14 mouse cellular contexts compared by ENCODE assay signal in genomic region chr7:112121866-112122500, GRCm38 (mm10). TPM values are rescaled to one million over a fixed set of nuclear protein-coding genes. Genes with fewer than 3 reads are reported as not detected.
A peak's percentile ranks its signal among the peaks of the same experiment; 100 is the strongest.
DNase-seq lines count a peak whose midpoint lies in the region; ATAC-seq and TF ChIP-seq lines count a peak whose summit lies in the region.
"Had no signal": no experiment of that assay in that cellular context is flagged by ENCODE, and none has a peak within 500 bp of the region (broad histone marks: within the 10 kb centered on the region; RNA-seq: fewer than 3 reads in every experiment).

No protein-coding gene starts in this region.

- H3K9ac ChIP-seq in hindbrain, postnatal 0 days (replicated peaks; ENCODE audit: low read length), result no peak overlapping the region
- H3K9ac ChIP-seq: heart, embryonic 15.5 days; intestine, embryonic 15.5 days; liver, embryonic 12.5 days had no signal

- peak overlapping the region; percentile 69 for H3K27ac ChIP-seq in hindbrain, embryonic 10.5 days
- no peak overlapping the region for H3K27ac ChIP-seq in hindbrain, postnatal 0 days
- H3K27ac ChIP-seq in limb, embryonic 10.5 days, result peak overlapping the region; percentile 83
- H3K27ac ChIP-seq: heart, embryonic 15.5 days; intestine, embryonic 15.5 days; liver, embryonic 12.5 days had no signal

- H3K9me3 ChIP-seq in hindbrain, embryonic 10.5 days, result no peaks in the 10 kb centered on the region
- H3K9me3 ChIP-seq in hindbrain, postnatal 0 days (ENCODE audit: low read length), result no peaks in the 10 kb centered on the region
- H3K9me3 ChIP-seq in limb, embryonic 10.5 days (replicated peaks), result no peaks in the 10 kb centered on the region
- H3K9me3 ChIP-seq: G1E; heart, embryonic 15.5 days; intestine, embryonic 15.5 days; liver, embryonic 12.5 days had no signal

- DNase-seq in adrenal gland, adult 2 months, result peak; percentile 57
- no peak for DNase-seq in adrenal gland, postnatal 4 days (ENCODE audit: low spot score in 2 of 2)
- no peak for DNase-seq in hindbrain, embryonic 10.5 days (ENCODE audit: low spot score)
- no peak for DNase-seq in hindbrain, postnatal 0 days (ENCODE audit: low spot score)
- DNase-seq in cerebellum, postnatal 25 days, result peak; percentile 88 to 89
- peak; percentile 60 for DNase-seq in limb, embryonic 10.5 days (ENCODE audit: low spot score)
- no peak for DNase-seq in kidney, adult 9 months
- DNase-seq in thymus, adult 18-20 months, result no peak
- DNase-seq: right cerebral cortex, adult 18-20 months had no signal

- WGBS in hindbrain, embryonic 10.5 days, result 74% methylated on average over 11 of the region's 11 CpGs
- 74% methylated on average over 11 of the region's 11 CpGs for WGBS in hindbrain, postnatal 0 days
- WGBS in limb, embryonic 10.5 days, result 62% methylated on average over 11 of the region's 11 CpGs

- H3K4me3 ChIP-seq in hindbrain, embryonic 10.5 days, result no peak overlapping the region
- no peak overlapping the region for H3K4me3 ChIP-seq in hindbrain, postnatal 0 days (ENCODE audit: low read length)
- 0 out of 2 replicates have a peak overlapping the region, but pooled peaks have one; percentile 6 for H3K4me3 ChIP-seq in limb, embryonic 10.5 days
- H3K4me3 ChIP-seq: erythroblast, embryonic 14.5 days; heart, embryonic 15.5 days; intestine, embryonic 15.5 days; liver, embryonic 12.5 days had no signal

- no peak for TF ChIP-seq CTCF in hindbrain, postnatal 0 days (IDR thresholded peaks at IDR 0.05; ENCODE audit: low read depth)

- H3K27me3 ChIP-seq in hindbrain, embryonic 10.5 days (ENCODE audit: insufficient read depth, poor library complexity, severe bottlenecking), result no peaks in the 10 kb centered on the region
- H3K27me3 ChIP-seq in hindbrain, postnatal 0 days (ENCODE audit: insufficient read depth, low read length), result no peaks in the 10 kb centered on the region
- H3K27me3 ChIP-seq in limb, embryonic 10.5 days (ENCODE audit: low read depth, poor library complexity, severe bottlenecking), result no peaks in the 10 kb centered on the region
- H3K27me3 ChIP-seq: heart, embryonic 15.5 days; intestine, embryonic 15.5 days; liver, embryonic 12.5 days had no signal

- peaks cover 34% of the 10 kb centered on the region for H3K4me1 ChIP-seq in hindbrain, embryonic 10.5 days (replicated peaks)
- peaks cover 6% of the 10 kb centered on the region; the same call in 1 of the 2 replicates for H3K4me1 ChIP-seq in hindbrain, postnatal 0 days (ENCODE audit: insufficient read depth, low read length)
- peaks cover 55% of the 10 kb centered on the region for H3K4me1 ChIP-seq in limb, embryonic 10.5 days
- H3K4me1 ChIP-seq: intestine, embryonic 15.5 days; liver, embryonic 12.5 days had no signal

- ATAC-seq in hindbrain, postnatal 0 days, result no peak
- ATAC-seq: intestine, embryonic 15.5 days; liver, embryonic 12.5 days had no signal

- H3K4me2 ChIP-seq in hindbrain, postnatal 0 days (ENCODE audit: low read depth, low read length), result no peak overlapping the region
- H3K4me2 ChIP-seq: heart, embryonic 15.5 days; intestine, embryonic 15.5 days; liver, embryonic 12.5 days had no signal

- H3K36me3 ChIP-seq in hindbrain, embryonic 10.5 days, result no peaks in the 10 kb centered on the region
- no peaks in the 10 kb centered on the region for H3K36me3 ChIP-seq in hindbrain, postnatal 0 days (ENCODE audit: insufficient read depth, low read length)
- no peaks in the 10 kb centered on the region for H3K36me3 ChIP-seq in limb, embryonic 10.5 days
- H3K36me3 ChIP-seq: G1E; heart, embryonic 15.5 days; intestine, embryonic 15.5 days; liver, embryonic 12.5 days had no signal

RNA-seq across cellular contexts. Expression of gene Dkk3, which starts 36.9 kb away (rescaled TPM):
- 10 to 100 TPM; 18.9 to 21.6 TPM for total RNA-seq in adrenal gland, adult 2 months (2021)
- polyA plus RNA-seq in adrenal gland, adult 2 months (2012; rRNA removed), result 13.1 and 14.2 TPM in 2 replicates
- 10 to 100 TPM; 17.3 to 17.7 TPM for total RNA-seq in adrenal gland, postnatal 4 days (2021)
- 7.3 and 9.0 TPM in 2 replicates for polyA plus RNA-seq in hindbrain, embryonic 10.5 days (2016; fragmentation: Nextera tagmentation; extraction: Ambion mirVana)
- 33.2 and 42.0 TPM in 2 replicates for total RNA-seq in hindbrain, postnatal 0 days (2014; rRNA removed)
- polyA plus RNA-seq in hindbrain, postnatal 0 days (2015; fragmentation: Nextera tagmentation; extraction: Ambion mirVana), result 48.2 and 49.6 TPM in 2 replicates
- 4.9 and 6.3 TPM in 2 replicates for polyA plus RNA-seq in limb, embryonic 10.5 days (2016; fragmentation: Nextera tagmentation; extraction: Ambion mirVana)
- polyA plus RNA-seq: erythroblast, embryonic 14.5 days; G1E had no signal

Comparison
In these comparisons a context has a peak if more than half of its experiments do, and no peak if none do; other contexts are left out.
1. DNase-seq: peak in adrenal gland, adult 2 months (single experiment), cerebellum, postnatal 25 days (2 of 2) and limb, embryonic 10.5 days (single experiment); none in adrenal gland, postnatal 4 days (0 of 2), hindbrain, embryonic 10.5 days (single experiment), hindbrain, postnatal 0 days (single experiment), kidney, adult 9 months (single experiment) and thymus, adult 18-20 months (0 of 2).